Mouse (Mus musculus): ENCODE measurements at regions not wholly inside any gene's neighbourhood (a gene's known extent, or its start where the extent isn't known, plus 50 kb on each side); places are given as distances from the start of the nearest gene placed in this dataset.

DNA sequence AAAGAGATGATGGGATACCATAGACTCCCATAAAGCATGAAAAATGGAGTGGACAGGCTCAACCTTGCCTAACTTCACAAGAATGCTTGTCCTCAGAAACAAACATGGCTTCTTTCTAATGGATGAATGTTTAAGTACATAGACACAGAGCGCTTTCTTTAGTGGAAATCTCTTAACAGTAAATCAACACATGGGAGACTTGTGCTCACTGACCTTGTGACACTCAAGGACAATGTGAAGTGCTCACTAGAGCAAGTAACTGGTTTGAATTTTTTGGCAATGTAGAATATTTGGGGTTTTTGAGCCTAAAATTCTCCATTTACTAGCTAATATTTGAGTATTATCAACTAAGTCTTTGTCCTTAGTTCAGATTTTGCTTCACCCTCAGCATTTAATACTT is 88.0 kb downstream of the Tent5c start:
- H3K4me3 ChIP-seq (replicated peaks): no peak overlapping the region
- H3K27ac ChIP-seq: no peak overlapping the region
- no peak overlapping the region for H3K4me2 ChIP-seq (replicated peaks)
- peaks cover under 1% of the 10 kb centered on the region; the same call in 1 of the 2 replicates for H3K4me1 ChIP-seq (replicated peaks)
- ATAC-seq: no peak
- H3K36me3 ChIP-seq: no peaks in the 10 kb centered on the region
- 95% methylated on average over 1 of the region's 1 CpGs for WGBS
- H3K9me3 ChIP-seq: no peaks in the 10 kb centered on the region
- H3K27me3 ChIP-seq (replicated peaks): no peaks in the 10 kb centered on the region
- no peak overlapping the region for H3K9ac ChIP-seq

DNA sequence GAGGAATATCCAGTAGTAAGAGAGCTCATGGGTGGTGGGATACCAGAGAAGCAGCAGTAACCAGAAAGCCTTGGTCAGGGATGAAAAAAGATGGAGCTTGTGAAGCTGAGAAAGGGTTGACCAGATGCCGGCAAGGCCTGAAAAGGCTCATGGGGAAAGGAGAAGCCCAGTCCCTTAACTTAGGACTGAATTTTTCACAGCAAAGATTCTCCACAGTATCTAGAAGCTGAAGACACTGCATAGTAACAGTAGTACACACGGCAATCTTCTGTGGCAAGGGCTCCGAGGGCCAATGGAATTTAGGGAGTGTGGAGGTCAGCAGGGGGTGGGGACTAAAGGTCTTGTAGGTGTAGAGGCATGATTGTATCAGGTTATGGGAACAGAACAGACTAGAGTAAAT is 91.6 kb downstream of the Tent5c start:
- 81% methylated on average over 3 of the region's 3 CpGs for WGBS
- no peaks in the 10 kb centered on the region for H3K9me3 ChIP-seq
- no peak overlapping the region for H3K4me3 ChIP-seq (replicated peaks)
- H3K9ac ChIP-seq: no peak overlapping the region
- ATAC-seq: no peak
- peaks cover 11% of the 10 kb centered on the region for H3K4me1 ChIP-seq (replicated peaks)
- H3K36me3 ChIP-seq: no peaks in the 10 kb centered on the region
- no peak overlapping the region for H3K4me2 ChIP-seq (replicated peaks)
- H3K27ac ChIP-seq: no peak overlapping the region
- H3K27me3 ChIP-seq (replicated peaks): no peaks in the 10 kb centered on the region

DNA sequence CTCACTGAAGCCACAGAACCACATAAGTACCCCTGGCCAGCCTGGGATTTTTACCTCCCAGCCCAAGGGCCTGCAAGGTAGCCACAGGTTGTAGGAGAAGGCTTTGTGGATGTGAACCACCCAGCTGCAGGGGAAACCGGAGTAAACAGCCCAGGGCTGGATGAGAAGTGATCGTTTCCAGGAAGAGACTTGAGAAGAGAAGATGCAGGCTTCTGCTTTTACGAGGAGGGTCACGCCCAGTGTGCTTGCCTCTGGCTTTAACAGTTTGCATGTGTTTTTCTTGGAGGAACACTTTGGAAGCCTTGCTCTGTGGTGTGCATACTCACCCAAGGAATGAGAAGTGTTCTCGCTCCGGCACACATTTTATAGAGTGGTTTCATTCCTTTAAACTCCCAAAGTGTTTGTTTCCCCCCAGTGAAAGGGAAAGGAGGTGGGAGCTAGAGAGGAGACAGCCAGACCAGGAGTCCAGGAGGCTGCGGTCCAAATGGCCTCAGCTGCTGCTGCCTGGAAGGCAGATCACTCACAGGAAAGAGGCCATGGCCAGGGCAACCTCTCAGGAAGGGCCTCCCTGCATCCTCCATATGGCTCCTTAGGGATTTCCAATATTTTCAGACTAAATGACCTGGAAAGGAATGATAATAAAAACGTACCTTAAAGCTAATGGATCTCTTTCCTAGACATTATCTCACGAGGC is 94.1 kb downstream of the Tent5c start:
- ATAC-seq: peak; percentile 66
- no peak overlapping the region for H3K27ac ChIP-seq

DNA sequence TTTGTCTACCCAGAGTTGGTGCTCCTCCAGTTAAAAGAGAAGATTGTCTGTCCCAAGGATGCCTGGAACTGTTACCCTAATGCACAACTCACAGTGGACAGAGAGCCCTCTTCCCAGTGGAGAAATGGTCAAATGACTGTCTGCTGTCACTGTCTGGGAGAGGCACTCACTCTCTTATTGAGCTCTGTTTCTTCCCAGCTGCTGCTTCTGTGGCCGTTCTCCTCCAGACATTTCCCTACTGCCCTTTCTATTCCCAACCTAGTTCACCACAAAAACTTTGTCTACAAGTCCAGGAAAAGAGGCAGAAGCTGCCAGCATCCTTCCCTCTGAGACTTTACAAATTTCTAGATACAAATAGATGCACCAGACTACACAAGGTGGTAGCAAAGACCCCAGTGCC is 95.2 kb downstream of the Tent5c start:
- H3K9me3 ChIP-seq: no peaks in the 10 kb centered on the region

More for the DNA sequence above, 94.1 kb downstream of the Tent5c start:
- Histone ChIP-seq H3K36me3 (no peaks in the 10 kb centered on the region), H3K9me3 (no peaks in the 10 kb centered on the region), H3K9ac (no peak overlapping the region), H3K4me2 (replicated peaks) (peak overlapping the region; percentile 9; the same call in 1 of the 2 replicates), H3K27me3 (replicated peaks) (no peaks in the 10 kb centered on the region), H3K4me3 (replicated peaks) (no peak overlapping the region), H3K4me1 (replicated peaks) (peaks cover 11% of the 10 kb centered on the region)
- 27% methylated on average over 9 of the region's 9 CpGs for WGBS

DNA sequence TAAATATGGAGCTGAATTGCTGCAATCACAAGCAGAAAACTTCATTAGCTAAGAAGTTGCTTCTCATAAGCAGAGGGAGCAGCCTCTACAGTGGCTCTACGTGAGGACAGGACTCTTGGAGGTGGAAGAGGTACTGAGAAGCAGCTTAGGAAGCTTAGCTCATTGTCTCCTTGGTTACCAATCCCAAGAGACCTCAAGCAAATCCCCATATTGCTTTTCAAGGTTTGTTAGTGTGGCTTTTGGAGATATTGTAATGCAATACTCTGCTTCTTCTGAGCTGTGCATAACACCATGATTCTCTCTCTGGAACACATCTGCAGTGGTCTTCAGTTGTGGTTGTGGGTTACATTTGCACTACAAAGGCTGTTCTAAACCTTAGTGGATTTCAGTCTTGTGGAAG is 106.9 kb downstream of the Tent5c start:
- no peak overlapping the region for H3K27ac ChIP-seq
- no peaks in the 10 kb centered on the region for H3K9me3 ChIP-seq
- H3K9ac ChIP-seq: no peak overlapping the region
- WGBS: 75% methylated on average over 1 of the region's 1 CpGs
- no peak for ATAC-seq
- no peak overlapping the region for H3K4me2 ChIP-seq (replicated peaks)
- H3K4me3 ChIP-seq (replicated peaks): no peak overlapping the region
- H3K4me1 ChIP-seq (replicated peaks): no peaks in the 10 kb centered on the region
- H3K27me3 ChIP-seq (replicated peaks): no peaks in the 10 kb centered on the region
- no peaks in the 10 kb centered on the region for H3K36me3 ChIP-seq

More for the DNA sequence above, 95.2 kb downstream of the Tent5c start:
- 68% methylated on average over 1 of the region's 1 CpGs for WGBS
- Histone ChIP-seq H3K4me1 (replicated peaks) (peaks cover 11% of the 10 kb centered on the region), H3K4me2 (replicated peaks) (no peak overlapping the region), H3K4me3 (replicated peaks) (no peak overlapping the region), H3K9ac (no peak overlapping the region), H3K27me3 (replicated peaks) (no peaks in the 10 kb centered on the region), H3K36me3 (no peaks in the 10 kb centered on the region), H3K27ac (no peak overlapping the region)
- no peak for ATAC-seq

DNA sequence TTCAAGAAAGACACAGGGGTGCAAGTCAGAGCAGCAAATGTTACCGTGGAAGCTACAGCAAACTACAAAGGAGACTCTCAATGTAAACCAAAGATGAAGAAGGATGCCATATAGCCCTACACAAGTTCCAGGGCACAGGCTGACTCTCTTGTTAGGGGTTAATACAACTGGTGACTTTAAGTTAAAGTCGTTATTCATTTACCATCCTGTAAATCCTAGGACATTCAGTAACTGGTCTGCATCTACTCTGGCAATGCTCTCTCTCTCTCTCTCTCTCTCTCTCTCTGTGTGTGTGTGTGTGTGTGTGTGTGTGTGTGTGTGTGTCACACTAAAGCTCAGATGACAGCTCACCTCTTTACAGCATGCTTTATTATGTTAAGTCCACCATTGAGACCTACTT is 107.8 kb downstream of the Tent5c start:
- H3K4me1 ChIP-seq (replicated peaks): no peaks in the 10 kb centered on the region
- no peak for ATAC-seq

DNA sequence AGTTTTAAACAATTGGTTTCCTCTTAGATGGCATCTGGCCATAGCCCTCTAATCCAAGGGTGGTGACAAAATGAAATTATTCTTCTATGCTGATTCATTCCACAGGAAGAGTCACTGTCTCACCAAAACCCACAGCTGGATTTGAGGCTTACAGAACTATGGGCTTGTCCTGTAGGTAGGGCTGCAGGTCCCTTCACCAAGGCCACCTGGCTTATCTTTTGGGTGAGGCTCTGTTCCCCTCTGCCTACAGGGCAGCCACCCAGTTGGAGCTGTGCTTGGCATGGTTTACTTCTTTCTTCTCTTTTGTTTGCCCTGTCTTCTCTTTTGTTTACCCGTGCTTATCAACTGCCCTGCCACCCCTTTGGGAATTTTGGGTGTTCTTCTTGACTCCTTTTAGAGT is 113.0 kb downstream of the Tent5c start:
- no peak overlapping the region for H3K4me2 ChIP-seq (replicated peaks)
- no peak overlapping the region for H3K4me3 ChIP-seq (replicated peaks)
- H3K9me3 ChIP-seq: no peaks in the 10 kb centered on the region
- H3K4me1 ChIP-seq (replicated peaks): no peaks in the 10 kb centered on the region
- no peaks in the 10 kb centered on the region for H3K27me3 ChIP-seq (replicated peaks)
- no peak overlapping the region for H3K27ac ChIP-seq
- H3K36me3 ChIP-seq: no peaks in the 10 kb centered on the region
- no peak for ATAC-seq
- WGBS: 70% methylated on average over 1 of the region's 1 CpGs
- H3K9ac ChIP-seq: no peak overlapping the region

More for the DNA sequence above, 107.8 kb downstream of the Tent5c start:
- Histone ChIP-seq H3K4me3 (replicated peaks) (no peak overlapping the region), H3K27ac (no peak overlapping the region), H3K9ac (no peak overlapping the region), H3K9me3 (no peaks in the 10 kb centered on the region), H3K27me3 (replicated peaks) (no peaks in the 10 kb centered on the region), H3K4me2 (replicated peaks) (no peak overlapping the region), H3K36me3 (no peaks in the 10 kb centered on the region)
- 66% methylated on average over 2 of the region's 2 CpGs for WGBS

DNA sequence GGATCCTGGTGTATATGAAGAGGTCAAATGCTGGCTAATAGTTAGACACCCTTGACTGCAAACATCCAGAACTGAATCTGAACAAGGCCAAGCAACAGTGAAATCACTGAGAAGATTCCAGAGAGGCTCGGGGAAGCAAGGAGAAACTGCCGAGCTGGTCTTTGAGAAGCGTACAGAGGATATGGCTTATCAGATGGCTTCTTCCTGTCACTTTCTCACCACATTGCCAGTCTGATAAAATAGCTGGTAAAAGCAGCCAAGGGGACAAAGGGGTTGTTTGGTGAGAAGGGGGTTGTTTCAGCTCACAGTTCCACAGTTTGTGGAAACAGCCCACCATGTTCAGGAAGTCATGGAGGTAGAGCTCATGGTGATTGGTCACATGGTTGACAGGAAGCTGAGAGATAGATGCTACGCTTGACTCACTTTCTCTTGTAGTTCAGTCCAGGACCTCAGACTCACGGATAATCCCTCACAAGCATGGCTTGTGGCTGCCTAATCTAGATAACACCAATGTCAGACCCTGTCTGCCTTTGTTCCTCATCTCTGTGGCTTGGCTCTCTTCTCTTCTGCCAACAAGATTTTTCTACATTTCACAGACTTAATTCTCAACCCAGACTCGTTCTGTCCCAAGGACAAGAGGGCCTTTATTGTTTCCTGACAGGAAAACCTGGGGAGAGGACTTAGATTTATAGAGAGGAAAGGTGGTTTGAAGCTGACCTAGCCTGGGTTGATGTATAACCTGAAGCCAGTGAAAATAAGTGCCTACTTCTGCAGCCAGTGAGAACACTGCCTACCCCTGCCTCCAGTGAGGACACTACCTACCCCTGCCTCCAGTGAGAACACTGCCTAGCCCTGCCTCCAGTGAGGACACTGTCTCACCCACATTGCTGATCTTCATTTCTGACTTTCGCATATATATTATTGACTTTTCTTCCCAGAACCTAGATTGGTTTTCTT is 122.0 kb downstream of the Tent5c start:
- no peak for ATAC-seq
- H3K27ac ChIP-seq: no peak overlapping the region

DNA sequence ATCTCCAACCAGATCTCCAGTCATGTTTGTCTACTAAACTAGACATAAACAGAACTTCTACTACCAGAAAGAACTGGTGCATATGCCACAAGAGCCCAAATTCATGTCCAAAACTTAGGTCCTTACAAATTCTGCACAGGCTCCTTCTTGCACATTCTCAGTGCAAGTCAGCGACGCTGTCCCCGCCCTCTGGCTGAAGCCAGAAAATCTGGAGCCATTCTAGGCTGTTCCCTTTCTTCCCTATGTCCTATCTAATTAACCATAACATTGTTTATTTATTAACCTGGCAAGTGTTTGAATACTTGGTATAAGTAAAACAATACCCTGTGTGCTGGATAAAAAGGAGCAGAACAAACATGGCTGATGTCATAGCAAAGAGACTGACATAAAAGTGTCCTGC is 122.7 kb downstream of the Tent5c start:
- ATAC-seq: no peak
- Histone ChIP-seq H3K36me3 (no peaks in the 10 kb centered on the region), H3K4me3 (replicated peaks) (no peak overlapping the region), H3K27ac (no peak overlapping the region), H3K27me3 (replicated peaks) (no peaks in the 10 kb centered on the region), H3K9me3 (no peaks in the 10 kb centered on the region), H3K9ac (no peak overlapping the region), H3K4me2 (replicated peaks) (no peak overlapping the region), H3K4me1 (replicated peaks) (no peaks in the 10 kb centered on the region)
- 94% methylated on average over 3 of the region's 3 CpGs for WGBS

More for the DNA sequence above, 122.0 kb downstream of the Tent5c start:
- Histone ChIP-seq H3K4me1 (replicated peaks) (no peaks in the 10 kb centered on the region), H3K27me3 (replicated peaks) (no peaks in the 10 kb centered on the region), H3K4me3 (replicated peaks) (no peak overlapping the region), H3K9ac (no peak overlapping the region), H3K36me3 (no peaks in the 10 kb centered on the region), H3K4me2 (replicated peaks) (no peak overlapping the region), H3K9me3 (no peaks in the 10 kb centered on the region)
- 63% methylated on average over 7 of the region's 7 CpGs for WGBS

DNA sequence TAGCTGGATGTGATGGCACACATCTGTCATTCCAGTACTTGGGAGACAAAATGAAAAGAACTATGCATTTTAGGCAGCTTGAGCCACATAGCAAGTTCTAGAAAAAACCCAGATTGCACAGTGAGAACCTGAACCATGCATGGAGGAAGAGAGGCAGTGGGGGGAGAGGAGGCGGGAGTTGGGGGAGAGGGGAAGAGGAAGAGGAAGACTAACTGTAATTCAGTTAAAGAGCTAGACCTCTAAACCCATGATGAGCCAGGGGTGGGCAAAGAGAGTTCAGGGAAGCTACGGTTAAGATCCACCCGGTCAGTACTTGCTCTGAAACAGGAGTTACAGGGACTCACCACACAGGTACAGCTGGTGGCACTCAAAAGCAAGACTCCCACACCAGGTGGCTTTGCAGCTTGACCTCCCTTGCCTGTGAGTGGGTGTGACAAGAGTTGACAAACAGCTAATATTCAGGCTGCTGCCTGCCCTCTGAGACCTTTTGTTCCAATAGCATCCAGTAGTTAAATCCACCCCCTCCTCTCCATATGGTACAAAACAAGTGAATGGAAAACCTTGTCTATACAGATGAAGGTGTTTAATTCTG is 123.7 kb downstream of the Tent5c start:
- Histone ChIP-seq H3K27me3 (replicated peaks) (no peaks in the 10 kb centered on the region), H3K27ac (no peak overlapping the region), H3K4me1 (replicated peaks) (no peaks in the 10 kb centered on the region), H3K9me3 (no peaks in the 10 kb centered on the region), H3K36me3 (no peaks in the 10 kb centered on the region), H3K4me3 (replicated peaks) (no peak overlapping the region), H3K4me2 (replicated peaks) (no peak overlapping the region), H3K9ac (no peak overlapping the region)
- 75% methylated on average over 3 of the region's 3 CpGs for WGBS
- ATAC-seq: no peak

DNA sequence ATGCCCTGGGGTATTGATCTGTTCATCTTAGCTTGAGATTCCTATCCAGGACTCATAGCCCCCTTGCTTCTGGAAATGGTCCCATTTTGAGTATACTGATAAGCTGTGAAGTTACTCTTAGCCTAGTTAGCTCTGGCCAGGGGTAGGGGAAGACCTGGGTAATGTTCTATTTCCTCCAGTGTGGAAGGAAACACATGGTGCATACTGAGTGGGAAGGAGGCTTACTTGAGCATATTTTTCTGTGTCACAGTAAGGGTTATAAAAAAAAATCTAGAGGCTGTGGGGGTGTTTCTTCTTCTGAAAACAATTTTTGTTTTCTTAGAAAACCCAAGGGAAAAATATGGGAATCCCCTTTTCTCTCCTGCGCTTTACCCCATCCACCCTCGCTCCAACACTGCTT is 124.4 kb downstream of the Tent5c start:
- Histone ChIP-seq H3K36me3 (no peaks in the 10 kb centered on the region), H3K4me2 (replicated peaks) (no peak overlapping the region), H3K4me1 (replicated peaks) (no peaks in the 10 kb centered on the region), H3K27me3 (replicated peaks) (no peaks in the 10 kb centered on the region), H3K9me3 (no peaks in the 10 kb centered on the region), H3K9ac (no peak overlapping the region), H3K4me3 (replicated peaks) (no peak overlapping the region), H3K27ac (no peak overlapping the region)
- no peak for ATAC-seq
- WGBS: 78% methylated on average over 2 of the region's 2 CpGs

DNA sequence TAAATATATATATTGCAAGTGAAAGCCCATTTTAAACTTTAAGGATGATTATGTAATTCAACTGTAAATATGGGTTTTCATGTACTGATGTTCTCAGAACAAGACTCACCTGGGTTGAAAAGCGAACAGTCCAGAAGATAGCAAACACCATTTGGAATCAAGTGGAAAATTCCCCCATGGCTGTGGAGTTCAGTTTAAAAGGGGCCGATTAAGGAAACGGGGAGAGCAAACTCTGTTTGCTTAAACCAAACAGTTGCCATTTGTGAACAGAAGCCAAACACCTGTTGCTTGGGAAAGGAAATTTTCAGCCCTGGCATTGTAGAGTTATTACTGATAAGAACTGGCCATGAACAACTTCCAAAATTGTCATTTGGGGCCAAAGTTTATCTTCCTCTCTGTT is 126.1 kb downstream of the Tent5c start:
- Histone ChIP-seq H3K4me1 (replicated peaks) (no peaks in the 10 kb centered on the region; the same call in 1 of the 2 replicates), H3K36me3 (no peaks in the 10 kb centered on the region), H3K4me3 (replicated peaks) (no peak overlapping the region), H3K4me2 (replicated peaks) (no peak overlapping the region), H3K27me3 (replicated peaks) (no peaks in the 10 kb centered on the region), H3K9me3 (no peaks in the 10 kb centered on the region), H3K9ac (no peak overlapping the region), H3K27ac (no peak overlapping the region)
- 36% methylated on average over 3 of the region's 3 CpGs for WGBS
- no peak for ATAC-seq

Measured in intestine, embryonic 15.5 days (tissue).